Mouse (Mus musculus) spleen, postnatal 10 days (tissue): Measurements from ENCODE around the gene Idh1.

Experiments
- DNase-seq, 2 experiments: peaks; one replicate each; pipeline ENCODE4 v3.0.0; 2021 to 2022; ENCODE audit warnings: low spot score in 2 of 2

Idh1 gene

GRCm38 (mm10) chr1:65176912-65177311 is 9.4 kb downstream of the Idh1 start:
- no peak for DNase-seq

- DNase-seq: no peak
Measured at GRCm38 (mm10) chr1:65176171-65176570, 10.1 kb downstream of the Idh1 start.

GRCm38 (mm10) chr1:65173716-65174115 is 12.6 kb downstream of the Idh1 start:
- DNase-seq: no peak

- no peak for DNase-seq
Measured at GRCm38 (mm10) chr1:65171579-65171978, 14.7 kb downstream of the Idh1 start.

- no peak for DNase-seq
Measured at GRCm38 (mm10) chr1:65169947-65170346, 16.4 kb downstream of the Idh1 start.

- no peak for DNase-seq
Measured at GRCm38 (mm10) chr1:65169536-65169935, 16.8 kb downstream of the Idh1 start.

- DNase-seq: no peak
Measured at GRCm38 (mm10) chr1:65167496-65167895, 18.8 kb downstream of the Idh1 start.

- no peak for DNase-seq
Measured at GRCm38 (mm10) chr1:65162210-65162609, 24.1 kb downstream of the Idh1 start.

GRCm38 (mm10) chr1:65156111-65156510 is 30.2 kb downstream of the Idh1 start:
- DNase-seq: no peak

GRCm38 (mm10) chr1:65154814-65155213 is 31.5 kb downstream of the Idh1 start:
- no peak for DNase-seq

GRCm38 (mm10) chr1:65147971-65148370 is 38.3 kb downstream of the Idh1 start:
- no peak for DNase-seq

GRCm38 (mm10) chr1:65147326-65147725 is 39.0 kb downstream of the Idh1 start:
- no peak for DNase-seq

- no peak for DNase-seq
Measured at GRCm38 (mm10) chr1:65146601-65147000, 39.7 kb downstream of the Idh1 start.

GRCm38 (mm10) chr1:65144783-65145182 is 41.5 kb downstream of the Idh1 start:
- DNase-seq: no peak

- no peak for DNase-seq
Measured at GRCm38 (mm10) chr1:65137560-65137959, 48.7 kb downstream of the Idh1 start.

GRCm38 (mm10) chr1:65132833-65133232 is 53.5 kb downstream of the Idh1 start:
- DNase-seq: no peak

GRCm38 (mm10) chr1:65131671-65132070 is 54.6 kb downstream of the Idh1 start:
- no peak for DNase-seq

GRCm38 (mm10) chr1:65130226-65130625 is 56.1 kb downstream of the Idh1 start:
- DNase-seq: no peak

GRCm38 (mm10) chr1:65129634-65130180 is 56.6 kb downstream of the Idh1 start:
- no peak for DNase-seq

GRCm38 (mm10) chr1:65122574-65123372 is 63.5 kb downstream of the Idh1 start, which contains the start of gene D630023F18Rik:
Gene D630023F18Rik, minus strand, starts transcription at chr1:65123214.
- DNase-seq: no peak

GRCm38 (mm10) chr1:65119438-65119837 is 66.9 kb downstream of the Idh1 start, which contains the start of gene Gm28845:
Gene Gm28845, minus strand, starts transcription at chr1:65119558.
- no peak for DNase-seq

- DNase-seq: no peak
Measured at GRCm38 (mm10) chr1:65118150-65118913, 68.0 kb downstream of the Idh1 start.
